Mouse (Mus musculus) midbrain, embryonic 16.5 days (tissue): ENCODE measurements around the gene Aar2. TPM values are rescaled to one million over a fixed set of nuclear protein-coding genes. Genes with fewer than 3 reads are reported as not detected.

Source experiments
- ATAC-seq: fragments of 200-750 bp; cut with Nextera tagmentation; 2 replicates; pipeline ENCODE4 v1.8.0; 2017; ENCODE audit warnings: moderate TSS enrichment
- H3K27ac ChIP-seq: fragments of 300-500 bp; sonication (generic); 2 replicates; pipeline ENCODE4 v1.5.1; 2014; ENCODE audit warnings: mild to moderate bottlenecking, low read length, mixed read lengths
- H3K27me3 ChIP-seq: fragments of 300-500 bp; sonication (generic); 2 replicates; pipeline ENCODE4 v1.6.1; 2014; ENCODE audit warnings: low read depth, low read length, mixed read lengths; ENCODE audit not compliant: control insufficient read depth, insufficient read depth
- H3K36me3 ChIP-seq: fragments of 300-500 bp; sonication (generic); 2 replicates; pipeline ENCODE4 v1.6.1; 2014; ENCODE audit warnings: mild to moderate bottlenecking, low read length, moderate library complexity, mixed read lengths; ENCODE audit not compliant: control insufficient read depth, insufficient read depth
- H3K4me1 ChIP-seq: fragments of 300-500 bp; sonication (generic); 2 replicates; pipeline ENCODE4 v1.6.1; 2014; ENCODE audit warnings: mild to moderate bottlenecking, low read length, mixed read lengths; ENCODE audit not compliant: control insufficient read depth, insufficient read depth
- H3K4me2 ChIP-seq: fragments of 300-500 bp; sonication (generic); 2 replicates; pipeline ENCODE4 v1.6.1; 2014; ENCODE audit warnings: mild to moderate bottlenecking, low read length, mixed read lengths
- H3K4me3 ChIP-seq: fragments of 300-500 bp; sonication (generic); 2 replicates; pipeline ENCODE4 v1.5.1; 2014; ENCODE audit warnings: low read depth, mild to moderate bottlenecking, low read length, moderate library complexity, mixed read lengths
- H3K9ac ChIP-seq: fragments of 300-500 bp; sonication (generic); 2 replicates; pipeline ENCODE4 v1.6.1; 2014; ENCODE audit warnings: low read depth, low read length, mixed read lengths
- H3K9me3 ChIP-seq: fragments of 300-500 bp; sonication (generic); replicated peaks from 2 replicates; pipeline ENCODE4 v1.6.1; 2014; ENCODE audit warnings: mild to moderate bottlenecking, low read length, mixed read lengths; ENCODE audit not compliant: control insufficient read depth, poor library complexity, severe bottlenecking
- WGBS: fragments of 180-500 bp; shearing (Covaris S2); extraction: QIAGEN DNeasy Blood & Tissue Kit; methylation state at CpG from one replicate; pipeline ENCODE4 v1.1.7; 2014; 5-methylcytosine and 5-hydroxymethylcytosine counted together
- polyA plus RNA-seq: library from polyadenylated mRNA; unstranded; fragments of >200 nt; fragmentation: Nextera tagmentation; extraction: Ambion mirVana; gene quantifications from 2 replicates; pipeline ENCODE4 v1.2.1, GENCODE M21; 2015

Aar2 gene
- polyA plus RNA-seq, 1 experiment from 2014 or later: 46.7 TPM

DNA sequence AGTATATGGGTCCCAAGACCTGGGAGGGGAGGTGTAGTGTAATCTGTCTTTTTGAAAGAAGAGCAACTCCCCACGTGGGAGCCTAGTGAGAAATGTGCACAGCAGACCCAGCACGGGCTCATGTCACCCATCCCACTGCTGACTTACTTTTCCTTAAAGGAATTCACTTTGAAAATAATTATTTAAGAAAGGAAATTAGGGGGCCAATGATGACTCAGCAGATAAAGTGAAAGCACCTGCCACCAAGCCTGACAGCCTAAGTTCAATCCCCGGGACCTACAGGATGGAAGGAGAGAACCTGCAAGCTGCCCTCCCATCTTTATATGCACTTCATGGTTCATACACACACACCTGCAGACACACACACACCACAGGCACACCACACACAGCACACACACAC, 3.6 kb upstream of the Aar2 start:
- ATAC-seq: no peak
- Histone ChIP-seq H3K9ac (no peak overlapping the region), H3K4me2 (no peak overlapping the region), H3K4me1 (peaks cover 14% of the 10 kb centered on the region), H3K36me3 (peaks cover 13% of the 10 kb centered on the region), H3K4me3 (no peak overlapping the region), H3K27me3 (no peaks in the 10 kb centered on the region), H3K9me3 (no peaks in the 10 kb centered on the region), H3K27ac (no peak overlapping the region)
- 83% methylated on average over 3 of the region's 3 CpGs for WGBS

DNA sequence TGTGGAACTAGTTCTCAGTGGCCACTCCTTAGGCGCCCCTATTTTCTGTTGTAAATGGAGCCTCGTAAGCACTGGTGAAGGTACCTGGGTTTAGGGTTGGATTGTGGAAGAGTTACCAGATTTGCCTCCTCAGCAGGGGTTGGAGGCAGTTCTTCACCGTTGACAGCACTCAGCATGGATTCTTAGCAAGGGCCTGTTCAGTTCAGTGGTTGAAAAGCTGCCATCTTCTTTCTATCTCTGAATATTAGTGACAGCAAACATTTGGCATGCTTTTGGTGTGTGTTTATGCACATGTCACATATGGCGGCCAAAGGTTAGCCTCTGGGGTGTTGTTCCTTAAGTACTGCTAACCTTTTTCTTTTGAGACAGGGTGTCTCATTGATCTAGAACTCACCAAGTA, 5.0 kb downstream of the Aar2 start:
- Histone ChIP-seq H3K27me3 (no peaks in the 10 kb centered on the region), H3K36me3 (peaks cover 27% of the 10 kb centered on the region), H3K9ac (no peak overlapping the region), H3K4me1 (peaks cover 13% of the 10 kb centered on the region), H3K9me3 (no peaks in the 10 kb centered on the region), H3K4me2 (no peak overlapping the region), H3K27ac (no peak overlapping the region), H3K4me3 (no peak overlapping the region)
- 89% methylated on average over 4 of the region's 4 CpGs for WGBS
- ATAC-seq: no peak

DNA sequence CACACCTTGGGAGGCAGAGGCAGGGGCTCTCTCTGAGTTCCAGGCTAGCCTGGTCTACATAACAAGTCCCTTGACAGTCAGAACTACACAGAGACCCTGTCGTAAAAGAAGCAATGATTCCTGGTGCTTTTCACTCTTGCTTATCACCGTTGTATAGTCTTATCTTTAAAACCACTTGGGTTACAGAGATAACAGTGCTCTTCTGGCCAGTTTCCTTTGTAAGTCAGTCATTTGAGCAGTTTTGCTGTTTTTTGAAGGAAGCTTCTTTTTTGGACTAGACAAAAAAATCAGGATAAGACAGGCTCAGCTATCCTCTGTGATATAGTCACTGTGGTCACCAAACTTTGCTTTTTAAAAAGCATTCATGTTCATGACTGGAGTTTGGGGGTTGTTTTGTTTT, 14.4 kb downstream of the Aar2 start:
- Histone ChIP-seq H3K4me2 (no peak overlapping the region), H3K9ac (no peak overlapping the region), H3K9me3 (no peaks in the 10 kb centered on the region), H3K27me3 (no peaks in the 10 kb centered on the region), H3K36me3 (peaks cover 14% of the 10 kb centered on the region), H3K4me3 (no peak overlapping the region), H3K4me1 (no peaks in the 10 kb centered on the region), H3K27ac (no peak overlapping the region)
- 97% methylated on average over 2 of the region's 2 CpGs for WGBS
- ATAC-seq: no peak

DNA sequence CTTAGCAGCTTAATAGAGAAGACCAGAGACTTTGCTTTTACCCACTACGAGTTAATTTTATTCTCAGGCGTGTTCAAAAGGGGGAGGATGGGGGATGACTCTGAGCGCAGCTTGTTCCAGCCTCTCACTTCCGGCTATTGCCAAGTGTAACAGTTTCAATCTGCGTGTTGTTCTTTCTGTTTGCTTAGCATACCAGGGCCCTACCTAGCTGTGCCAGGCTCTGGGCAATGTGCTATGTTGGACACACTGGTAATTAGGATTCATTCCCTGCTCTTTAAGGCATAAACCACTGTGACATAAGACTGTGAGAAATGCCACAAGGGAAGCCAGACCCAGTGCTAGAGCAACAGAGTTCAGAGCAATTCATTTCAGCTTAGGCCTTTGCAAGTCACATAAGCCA, 16.2 kb downstream of the Aar2 start:
- H3K4me2 ChIP-seq: no peak overlapping the region
- no peak overlapping the region for H3K27ac ChIP-seq
- no peaks in the 10 kb centered on the region for H3K9me3 ChIP-seq
- no peak for ATAC-seq
- H3K4me1 ChIP-seq: no peaks in the 10 kb centered on the region
- H3K27me3 ChIP-seq: no peaks in the 10 kb centered on the region
- H3K36me3 ChIP-seq: peaks cover 15% of the 10 kb centered on the region
- WGBS: 75% methylated on average over 5 of the region's 5 CpGs
- H3K9ac ChIP-seq: no peak overlapping the region
- no peak overlapping the region for H3K4me3 ChIP-seq

DNA sequence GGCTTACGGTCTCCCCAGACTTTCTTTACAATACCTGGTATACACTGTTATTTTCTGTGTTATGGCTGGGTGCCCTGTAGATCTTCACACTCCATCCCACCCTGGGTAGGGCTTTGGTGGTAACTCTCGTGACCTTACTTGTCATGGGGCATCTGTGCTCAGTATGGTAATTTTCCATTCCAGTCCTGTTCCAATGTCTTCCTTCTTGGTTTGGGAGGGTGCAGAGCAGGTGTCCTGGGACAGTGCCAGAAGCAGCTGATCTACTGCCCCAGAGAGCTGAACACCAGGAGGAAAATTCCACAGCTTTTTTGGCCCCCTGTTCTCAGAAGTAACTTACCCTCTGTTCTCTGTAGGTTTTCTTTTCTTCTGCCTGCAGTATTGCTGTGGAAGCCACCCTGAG, 19.1 kb downstream of the Aar2 start:
- Histone ChIP-seq H3K4me2 (no peak overlapping the region), H3K36me3 (peaks cover 17% of the 10 kb centered on the region), H3K4me3 (no peak overlapping the region), H3K27ac (no peak overlapping the region), H3K27me3 (no peaks in the 10 kb centered on the region), H3K9ac (no peak overlapping the region), H3K9me3 (no peaks in the 10 kb centered on the region), H3K4me1 (no peaks in the 10 kb centered on the region)
- ATAC-seq: no peak
- WGBS: 83% methylated on average over 2 of the region's 2 CpGs

DNA sequence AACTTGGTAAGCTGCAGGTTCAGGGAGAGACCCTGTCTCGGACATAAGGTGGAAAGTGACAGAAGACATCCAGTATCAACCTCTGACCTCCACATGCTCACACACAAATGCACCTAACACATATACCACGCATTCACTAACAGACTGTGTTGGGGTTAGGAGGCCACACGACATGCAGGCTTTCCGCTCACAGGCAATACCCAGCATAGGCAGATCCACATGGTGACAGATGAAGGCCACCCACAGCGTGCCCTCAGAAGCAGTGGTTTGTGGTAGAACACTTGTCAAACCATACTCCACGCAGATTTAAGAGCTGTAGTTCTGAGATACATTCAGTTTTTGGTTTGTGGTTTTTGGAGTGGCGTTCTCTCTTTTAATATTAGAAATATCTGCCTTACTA, 21.3 kb downstream of the Aar2 start:
- no peaks in the 10 kb centered on the region for H3K9me3 ChIP-seq
- no peak overlapping the region for H3K4me3 ChIP-seq
- WGBS: 94% methylated on average over 7 of the region's 7 CpGs
- H3K9ac ChIP-seq: no peak overlapping the region
- no peaks in the 10 kb centered on the region for H3K4me1 ChIP-seq
- ATAC-seq: no peak
- H3K27ac ChIP-seq: no peak overlapping the region
- peaks cover 17% of the 10 kb centered on the region for H3K36me3 ChIP-seq
- H3K4me2 ChIP-seq: no peak overlapping the region
- no peaks in the 10 kb centered on the region for H3K27me3 ChIP-seq

DNA sequence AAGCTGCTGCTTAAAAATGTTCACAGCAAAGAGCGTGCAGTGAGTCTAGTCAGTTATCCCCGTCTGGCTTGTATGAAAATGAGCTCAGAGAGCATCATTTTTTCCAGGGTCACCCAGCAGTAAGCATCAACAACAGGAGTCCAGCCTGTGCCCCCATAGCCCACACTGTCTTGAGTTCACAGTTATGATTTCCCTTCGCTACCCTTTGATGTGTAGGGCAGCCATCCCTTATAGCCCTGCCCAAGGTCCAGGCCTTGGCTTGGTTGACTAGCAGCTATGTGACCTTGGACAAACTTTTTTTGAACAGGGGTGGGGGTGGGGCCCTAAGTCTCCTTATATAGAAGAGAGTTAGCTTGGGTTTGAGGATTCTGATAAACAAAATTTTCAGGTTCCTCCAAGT, 21.9 kb downstream of the Aar2 start:
- Histone ChIP-seq H3K4me2 (no peak overlapping the region), H3K27me3 (no peaks in the 10 kb centered on the region), H3K9me3 (no peaks in the 10 kb centered on the region), H3K4me3 (no peak overlapping the region), H3K36me3 (peaks cover 17% of the 10 kb centered on the region), H3K27ac (no peak overlapping the region), H3K9ac (no peak overlapping the region), H3K4me1 (no peaks in the 10 kb centered on the region)
- no peak for ATAC-seq
- WGBS: 90% methylated on average over 3 of the region's 3 CpGs

GRCm38 (mm10) chr2:156571521-156571920, 24.1 kb downstream of the Aar2 start:
- no peak for ATAC-seq
- no peak overlapping the region for H3K4me2 ChIP-seq
- H3K27ac ChIP-seq: no peak overlapping the region
- H3K9me3 ChIP-seq: no peaks in the 10 kb centered on the region
- no peaks in the 10 kb centered on the region for H3K4me1 ChIP-seq
- 83% methylated on average over 6 of the region's 6 CpGs for WGBS
- H3K27me3 ChIP-seq: no peaks in the 10 kb centered on the region
- H3K4me3 ChIP-seq: no peak overlapping the region
- peaks cover 17% of the 10 kb centered on the region for H3K36me3 ChIP-seq
- no peak overlapping the region for H3K9ac ChIP-seq

DNA sequence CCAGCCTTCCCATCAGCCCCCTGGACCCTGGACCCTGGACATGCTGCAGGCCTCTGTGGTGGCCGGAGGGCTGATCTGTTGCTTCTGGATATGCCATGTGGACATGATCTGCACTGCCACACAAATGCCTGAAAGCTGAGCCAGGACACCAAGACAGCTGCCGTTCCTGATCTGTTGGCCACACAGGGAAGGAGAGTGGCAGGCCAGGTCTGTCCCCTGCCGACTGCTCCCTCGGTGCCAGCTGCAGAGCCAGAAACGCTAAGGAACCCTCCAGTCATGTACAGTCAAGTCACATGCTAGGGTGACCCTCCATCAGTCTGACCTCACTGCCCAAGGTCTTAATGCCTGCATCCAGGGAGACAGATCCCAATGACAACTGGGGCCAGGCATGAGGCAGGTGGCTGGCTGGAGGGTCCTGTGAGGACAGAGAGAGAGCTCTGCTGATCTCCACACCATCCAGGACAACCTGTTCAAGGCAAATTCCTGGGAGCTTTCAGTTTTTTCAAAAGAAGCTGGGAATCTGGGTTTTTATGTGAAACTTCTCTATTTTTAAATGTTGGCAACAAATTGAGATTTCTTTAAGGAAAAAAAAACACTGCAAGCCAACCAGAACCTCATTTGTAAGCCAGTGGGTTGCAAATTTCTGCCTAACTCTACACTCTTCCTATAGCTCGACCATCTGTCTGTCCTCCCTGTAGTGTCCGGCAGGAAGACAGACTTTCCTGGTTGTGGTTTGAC, 29.6 kb downstream of the Aar2 start:
- Histone ChIP-seq H3K4me2 (no peak overlapping the region), H3K4me1 (no peaks in the 10 kb centered on the region), H3K9me3 (no peaks in the 10 kb centered on the region), H3K9ac (no peak overlapping the region; the same call in 1 of the 2 replicates), H3K27me3 (no peaks in the 10 kb centered on the region), H3K27ac (no peak overlapping the region), H3K36me3 (no peaks in the 10 kb centered on the region), H3K4me3 (no peak overlapping the region)
- WGBS: 89% methylated on average over 7 of the region's 7 CpGs
- ATAC-seq: no peak
